Mouse (Mus musculus) naive thymus-derived CD4-positive, alpha-beta T cell, adult 5 months (primary cell): ENCODE measurements around the gene Entpd5. TPM values are rescaled to one million over a fixed set of nuclear protein-coding genes. Genes with fewer than 3 reads are reported as not detected.

Source experiments
- polyA plus RNA-seq: library from polyadenylated mRNA; unstranded; fragments of 100-300 nt; shearing (Covaris generic); gene quantifications from one replicate; pipeline ENCODE4 v1.2.1, GENCODE M21; 2017

Entpd5 gene
- 63.8 TPM for polyA plus RNA-seq

DNA sequence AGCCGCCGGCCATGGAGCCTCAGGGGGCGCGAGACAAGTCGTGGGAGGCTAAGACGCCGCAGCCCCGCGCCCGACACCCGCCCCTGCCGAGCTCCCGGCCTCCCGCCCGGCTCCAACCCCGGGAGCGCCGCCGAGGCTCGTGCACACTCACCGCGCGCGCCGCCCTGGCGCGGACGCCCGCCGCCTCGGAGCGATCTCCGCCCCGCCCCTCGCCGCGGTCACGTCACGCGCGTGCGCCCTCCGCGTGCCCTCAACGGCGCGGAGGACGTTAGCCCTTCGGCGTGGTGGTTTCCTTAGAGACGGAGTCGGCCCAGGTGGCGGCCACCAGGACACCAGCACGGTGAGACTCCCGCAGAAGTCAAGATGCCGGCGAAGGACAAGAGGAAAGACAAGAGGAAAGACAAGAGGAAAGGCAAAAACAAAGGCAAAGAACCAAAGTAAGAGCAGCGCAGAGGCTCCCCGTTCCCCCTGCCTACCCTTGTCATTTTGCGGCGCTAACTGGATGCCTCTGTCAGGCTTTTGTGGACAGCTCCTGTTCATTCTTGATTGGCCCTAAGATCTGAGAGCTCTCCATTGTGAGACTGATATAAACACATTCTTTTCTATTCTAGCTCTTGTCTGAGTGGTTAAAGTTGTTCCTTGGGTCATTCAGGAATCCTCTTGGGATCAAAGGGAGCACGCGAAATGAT, at the start of gene Entpd5, which contains the start of gene Bbof1:
Entpd5 (minus strand) TSS at position 211 of the 689 bp plus-strand sequence.
Bbof1 (plus strand) TSS at position 253 of the 689 bp plus-strand sequence.

DNA sequence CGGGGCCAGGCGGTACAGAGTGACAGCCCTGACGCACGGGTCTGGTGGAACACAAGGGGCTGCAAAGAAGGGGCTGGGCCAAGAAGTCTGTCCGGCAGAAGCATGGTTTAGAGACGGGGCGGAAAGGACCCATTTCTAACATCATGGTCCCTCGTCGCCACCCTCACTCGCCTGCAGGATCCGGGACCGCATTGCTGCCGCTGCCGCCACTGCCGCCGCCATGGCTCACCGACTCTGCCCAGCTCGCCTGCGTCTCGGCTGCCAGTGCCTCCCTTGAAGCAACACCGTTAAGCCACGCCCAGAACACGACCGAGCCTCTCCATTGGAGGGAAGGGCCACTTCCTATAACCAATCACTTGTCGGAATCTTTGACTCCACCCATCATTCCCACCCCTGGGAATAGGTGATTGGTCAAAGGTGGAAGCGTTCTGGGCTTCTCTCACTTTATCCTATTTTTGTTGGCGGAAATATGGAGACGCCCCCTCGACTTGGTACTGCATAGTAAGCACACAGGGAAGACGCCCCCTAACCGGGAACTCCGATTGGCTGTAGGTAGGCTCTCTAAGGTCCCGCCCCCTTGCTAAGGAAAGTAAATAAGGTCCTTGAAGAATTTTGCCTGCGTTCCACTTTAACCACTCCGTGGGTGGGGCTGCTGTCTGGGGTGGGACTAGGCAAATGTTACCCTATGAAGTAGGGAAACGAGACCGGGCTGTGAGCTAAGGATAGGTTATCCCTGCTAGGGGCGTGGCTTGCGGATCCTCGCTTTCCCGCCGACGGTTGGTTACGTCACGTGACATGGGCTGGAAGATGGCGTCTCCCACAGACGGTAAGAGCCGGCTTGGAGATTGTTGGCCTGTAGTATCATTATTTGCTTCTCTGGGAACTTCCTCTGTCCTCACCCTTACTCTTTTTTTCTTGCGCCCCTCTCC, 42.2 kb upstream of the Entpd5 start, which contains the start of the genes Aldh6a1 and Lin52:
Aldh6a1 (minus strand) TSS at position 287 of the 929 bp plus-strand sequence.
Lin52 (plus strand) TSS at position 705 of the 929 bp plus-strand sequence.

GRCm38 (mm10) chr12:84416834-84417604, 8.2 kb upstream of the Entpd5 start, which contains the start of gene Rnf113a2:
TSS of gene Rnf113a2 (plus strand) at chr12:84417196.

GRCm38 (mm10) chr12:84361555-84362489, 47.0 kb downstream of the Entpd5 start, which contains the start of the genes Coq6 and Fam161b:
TSS of gene Coq6 (plus strand) at chr12:84361657.
TSS of gene Fam161b (minus strand) at chr12:84361833.

Other genes starting within 250 kb of the Entpd5 start
- 168 TPM for gene Elmsan1, start 190.1 kb downstream of the Entpd5 start, polyA plus RNA-seq
- 15.8 TPM for gene Ptgr2, start 123.8 kb downstream of the Entpd5 start, polyA plus RNA-seq
- 73.0 TPM for gene Zfp410, start 92.2 kb downstream of the Entpd5 start, polyA plus RNA-seq
- gene Coq6, start 47.4 kb downstream of the Entpd5 start, polyA plus RNA-seq, result 20.6 TPM
- 1.5 TPM for gene Fam161b, start 47.2 kb downstream of the Entpd5 start, polyA plus RNA-seq
- 2.0 TPM for gene Bbof1, start within 50 bp of the Entpd5 start, polyA plus RNA-seq
- 35.5 TPM for gene Rnf113a2, start 8.2 kb upstream of the Entpd5 start, polyA plus RNA-seq
- gene Aldh6a1, start 42.0 kb upstream of the Entpd5 start, polyA plus RNA-seq, result 24.0 TPM
- 30.2 TPM for gene Lin52, start 42.4 kb upstream of the Entpd5 start, polyA plus RNA-seq
- gene Vsx2, start 160.7 kb upstream of the Entpd5 start, polyA plus RNA-seq, result not detected
- gene Abcd4, start 208.4 kb upstream of the Entpd5 start, polyA plus RNA-seq, result 20.3 TPM
- gene Vrtn, start 232.0 kb upstream of the Entpd5 start, polyA plus RNA-seq, result not detected